Mouse (Mus musculus) megakaryocyte, embryonic 14.5 days (primary cell): ENCODE results near the gene Trim69.

Source experiments
- FLI1 ChIP-seq: IDR thresholded peaks from 2 replicates; pipeline ENCODE4 v1.6.1; 2012; ENCODE audit warnings: low read length, inconsistent platforms, mixed read lengths
- GATA1 ChIP-seq: IDR thresholded peaks from 3 replicates; pipeline ENCODE4 v1.6.1; 2012; ENCODE audit warnings: mixed read lengths, low read length, inconsistent platforms, borderline replicate concordance

DNA sequence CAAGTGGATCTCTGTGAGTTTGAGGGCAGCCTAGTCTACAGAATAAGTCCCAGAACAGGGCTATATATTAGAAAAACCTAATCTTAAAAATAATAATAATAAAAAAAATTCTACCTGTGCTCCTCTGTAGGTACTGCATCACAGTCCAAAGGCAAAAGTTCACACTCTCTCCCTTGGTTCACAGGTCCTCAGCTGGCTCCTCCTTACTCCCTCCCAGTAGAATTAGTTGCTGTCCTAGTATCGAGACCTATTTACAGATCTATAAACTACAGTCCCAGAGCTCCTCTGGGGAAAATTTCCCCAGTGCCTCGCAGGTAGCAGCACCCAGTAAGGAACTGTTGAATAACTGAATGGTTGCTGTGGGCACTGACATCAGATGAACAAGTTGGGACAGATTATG lies 19.7 kb upstream of the Trim69 start:
- TF ChIP-seq GATA1 (no peak), FLI1 (no peak)
